Mouse (Mus musculus) hindbrain, postnatal 0 days (tissue): ENCODE measurements around the gene Ulk4. TPM values are rescaled to one million over a fixed set of nuclear protein-coding genes. Genes with fewer than 3 reads are reported as not detected.

Experiments
- ATAC-seq: fragments of 200-750 bp; cut with Nextera tagmentation; 2 replicates; pipeline ENCODE4 v1.8.0; 2017; ENCODE audit warnings: mild to moderate bottlenecking, moderate TSS enrichment, moderate library complexity
- DNase-seq: peaks from one replicate; pipeline ENCODE4 v3.0.0-alpha.2; 2015; ENCODE audit warnings: low spot score
- H3K27ac ChIP-seq: fragments of 300-500 bp; sonication (generic); 2 replicates; pipeline ENCODE4 v1.5.1; 2014; ENCODE audit warnings: mild to moderate bottlenecking
- H3K27me3 ChIP-seq: fragments of 300-500 bp; sonication (generic); 2 replicates; pipeline ENCODE4 v1.6.1; 2014; ENCODE audit warnings: low read length, mixed read lengths; ENCODE audit not compliant: insufficient read depth
- H3K36me3 ChIP-seq: fragments of 300-500 bp; sonication (generic); 2 replicates; pipeline ENCODE4 v1.6.1; 2014; ENCODE audit warnings: low read length, mixed read lengths; ENCODE audit not compliant: insufficient read depth
- H3K4me1 ChIP-seq: fragments of 300-500 bp; sonication (generic); 2 replicates; pipeline ENCODE4 v1.6.1; 2014; ENCODE audit warnings: antibody characterized with exemption, low read length, mixed read lengths; ENCODE audit not compliant: insufficient read depth
- H3K4me2 ChIP-seq: fragments of 300-500 bp; sonication (generic); 2 replicates; pipeline ENCODE4 v1.6.1; 2014; ENCODE audit warnings: low read depth, mild to moderate bottlenecking, low read length, moderate library complexity, mixed read lengths
- H3K4me3 ChIP-seq: fragments of 300-500 bp; sonication (generic); 2 replicates; pipeline ENCODE4 v1.5.1; 2014; ENCODE audit warnings: low read length
- H3K9ac ChIP-seq: fragments of 300-500 bp; sonication (generic); replicated peaks from 2 replicates; pipeline ENCODE4 v1.6.1; 2014; ENCODE audit warnings: mild to moderate bottlenecking, low read length, moderate library complexity, mixed read lengths
- H3K9me3 ChIP-seq: fragments of 300-500 bp; sonication (generic); 2 replicates; pipeline ENCODE4 v1.6.1; 2016; ENCODE audit warnings: low read length, mixed read lengths
- CTCF ChIP-seq: IDR thresholded peaks from 2 replicates; pipeline ENCODE4 v1.5.1; 2016; ENCODE audit warnings: antibody characterized with exemption, control low read depth, low read depth
- WGBS: fragments of 180-500 bp; shearing (Covaris S2); extraction: QIAGEN DNeasy Blood & Tissue Kit; methylation state at CpG from one replicate; pipeline ENCODE4 v1.1.7; 2014; 5-methylcytosine and 5-hydroxymethylcytosine counted together
- polyA plus RNA-seq: library from polyadenylated mRNA; unstranded; fragments of >200 nt; fragmentation: Nextera tagmentation; extraction: Ambion mirVana; gene quantifications from 2 replicates; pipeline ENCODE4 v1.2.1, GENCODE M21; 2015
- total RNA-seq: library from RNA; depleted of rRNA; stranded (reverse); fragments of >200 nt; gene quantifications from 2 replicates; pipeline ENCODE4 v1.2.3, GENCODE M21; 2014

Gene Ulk4
- total and polyA plus RNA-seq, 2 experiments from 2014 or later: 20.0 to 76.3 TPM

DNA sequence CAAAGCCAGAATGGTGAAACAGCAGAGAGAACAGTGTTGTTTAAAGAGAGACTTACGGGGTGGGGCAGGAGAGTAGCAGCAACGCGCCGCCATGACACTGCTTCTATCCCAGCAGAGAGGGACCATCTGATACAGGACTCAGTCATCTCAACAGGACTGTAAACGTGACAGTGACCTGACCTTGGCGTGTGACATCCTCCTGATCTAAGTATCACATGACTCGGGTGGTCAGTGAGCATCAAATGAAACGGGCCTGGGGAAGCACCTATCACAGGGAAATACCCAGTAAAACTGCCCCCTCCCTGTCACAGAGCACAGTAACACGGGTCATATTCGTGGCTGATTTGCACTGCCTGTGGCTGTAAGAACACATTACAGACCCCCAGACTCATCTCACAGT is 196.6 kb downstream of the Ulk4 start:
- no peak for TF ChIP-seq CTCF
- H3K4me2 ChIP-seq: no peak overlapping the region
- no peaks in the 10 kb centered on the region for H3K27me3 ChIP-seq
- peaks cover 14% of the 10 kb centered on the region; the same call in 1 of the 2 replicates for H3K4me1 ChIP-seq
- ATAC-seq (no peak), DNase-seq (no peak)
- H3K9me3 ChIP-seq: no peaks in the 10 kb centered on the region
- H3K4me3 ChIP-seq: no peak overlapping the region
- H3K27ac ChIP-seq: no peak overlapping the region
- H3K36me3 ChIP-seq: no peaks in the 10 kb centered on the region
- H3K9ac ChIP-seq: no peak overlapping the region
- WGBS: 83% methylated on average over 10 of the region's 10 CpGs

DNA sequence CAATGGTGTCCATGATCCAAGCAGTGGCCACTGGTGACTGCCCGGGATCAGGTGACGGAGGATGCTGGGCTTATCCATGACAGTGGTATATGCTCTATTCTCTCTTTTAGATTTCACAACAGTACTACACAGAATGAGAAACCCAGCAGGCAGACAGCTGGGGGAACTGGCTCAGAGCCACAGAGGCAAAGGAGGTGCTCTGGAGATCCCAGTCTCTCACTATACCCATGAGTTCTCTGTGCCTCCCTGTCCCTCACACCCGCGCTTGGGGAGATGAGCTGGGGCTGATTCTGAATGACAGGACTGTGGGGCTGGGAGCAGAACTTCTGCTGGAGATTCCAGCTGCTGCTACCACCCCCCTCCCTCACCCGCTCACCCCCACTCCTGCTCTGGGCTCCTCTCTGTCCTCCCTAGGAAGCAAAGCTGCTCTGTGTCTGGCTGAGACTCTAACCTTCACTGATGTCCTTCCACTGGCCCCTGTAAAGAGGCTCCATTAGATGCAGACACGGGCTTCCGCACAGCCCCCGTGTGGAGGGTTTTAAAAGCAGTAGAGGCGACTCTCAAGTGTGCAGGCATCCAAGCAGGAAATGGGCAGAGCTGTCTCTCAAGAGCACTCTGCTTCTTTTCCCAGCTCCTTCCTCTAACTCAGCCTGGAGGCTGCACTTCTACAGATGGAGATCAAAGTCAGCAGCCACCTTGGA is 197.5 kb downstream of the Ulk4 start:
- H3K4me3 ChIP-seq: no peak overlapping the region
- WGBS: 33% methylated on average over 9 of the region's 9 CpGs
- H3K4me1 ChIP-seq: peaks cover 15% of the 10 kb centered on the region; the same call in 1 of the 2 replicates
- no peaks in the 10 kb centered on the region for H3K9me3 ChIP-seq
- ATAC-seq (peak; percentile 70), DNase-seq (peak; percentile 43)
- H3K9ac ChIP-seq: no peak overlapping the region
- H3K36me3 ChIP-seq: no peaks in the 10 kb centered on the region
- H3K4me2 ChIP-seq: no peak overlapping the region
- no peak overlapping the region for H3K27ac ChIP-seq
- H3K27me3 ChIP-seq: no peaks in the 10 kb centered on the region
- peak; percentile 46; the same call in 1 of the 2 replicates for TF ChIP-seq CTCF

DNA sequence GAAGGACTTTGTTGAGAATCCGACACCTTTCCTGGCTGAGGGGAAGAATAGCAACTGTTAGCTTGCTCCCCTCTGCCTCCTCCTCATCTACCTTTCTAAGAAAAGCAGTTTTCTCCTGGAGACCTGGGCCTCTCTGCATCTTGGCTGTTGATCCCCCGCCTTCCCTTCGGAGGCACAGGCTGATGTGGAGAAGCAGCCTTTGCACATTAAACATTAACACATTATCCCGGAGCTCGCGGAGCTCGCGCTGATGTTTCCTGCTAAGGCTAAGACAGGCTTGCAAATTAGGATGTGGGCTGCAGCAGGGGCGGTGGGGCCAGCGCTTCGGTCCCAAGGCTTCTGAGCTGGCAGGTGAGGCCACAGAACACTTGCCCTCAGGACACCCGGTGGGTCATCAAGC is 200.7 kb downstream of the Ulk4 start:
- DNase-seq: no peak
- H3K9me3 ChIP-seq: no peaks in the 10 kb centered on the region
- H3K36me3 ChIP-seq: no peaks in the 10 kb centered on the region
- H3K27me3 ChIP-seq: no peaks in the 10 kb centered on the region
- no peak overlapping the region for H3K27ac ChIP-seq
- no peak overlapping the region for H3K4me2 ChIP-seq
- WGBS: 33% methylated on average over 12 of the region's 12 CpGs
- peaks cover 15% of the 10 kb centered on the region; the same call in 1 of the 2 replicates for H3K4me1 ChIP-seq
- no peak overlapping the region for H3K4me3 ChIP-seq
- no peak for TF ChIP-seq CTCF
- no peak for ATAC-seq
- no peak overlapping the region for H3K9ac ChIP-seq

DNA sequence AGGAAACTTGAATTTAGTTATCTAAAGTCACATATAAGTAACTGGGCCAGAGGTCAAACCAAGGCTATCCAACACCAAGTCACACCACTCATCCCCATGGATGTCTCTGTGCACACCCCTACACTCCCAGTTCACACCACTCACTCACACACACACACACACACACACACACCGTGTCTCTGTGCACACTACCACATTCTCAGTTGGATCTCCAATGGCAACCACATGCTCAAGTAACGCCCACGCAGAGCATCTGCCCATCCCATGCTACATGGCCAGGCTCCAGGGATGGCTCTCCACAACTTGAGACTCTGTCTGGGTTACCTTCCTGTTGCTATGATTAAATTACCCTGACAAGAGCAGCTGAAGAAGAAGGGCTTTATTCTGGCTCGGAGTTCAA is 201.8 kb downstream of the Ulk4 start:
- whole genome bisulfite sequencing: 58% methylated on average over 4 of the region's 4 CpGs
- DNase-seq: no peak
- Histone ChIP-seq H3K4me2 (no peak overlapping the region), H3K36me3 (no peaks in the 10 kb centered on the region), H3K4me1 (peaks cover 15% of the 10 kb centered on the region; the same call in 1 of the 2 replicates), H3K27me3 (no peaks in the 10 kb centered on the region), H3K9me3 (no peaks in the 10 kb centered on the region), H3K9ac (no peak overlapping the region), H3K27ac (no peak overlapping the region), H3K4me3 (no peak overlapping the region)
- TF ChIP-seq CTCF: no peak
- no peak for ATAC-seq

DNA sequence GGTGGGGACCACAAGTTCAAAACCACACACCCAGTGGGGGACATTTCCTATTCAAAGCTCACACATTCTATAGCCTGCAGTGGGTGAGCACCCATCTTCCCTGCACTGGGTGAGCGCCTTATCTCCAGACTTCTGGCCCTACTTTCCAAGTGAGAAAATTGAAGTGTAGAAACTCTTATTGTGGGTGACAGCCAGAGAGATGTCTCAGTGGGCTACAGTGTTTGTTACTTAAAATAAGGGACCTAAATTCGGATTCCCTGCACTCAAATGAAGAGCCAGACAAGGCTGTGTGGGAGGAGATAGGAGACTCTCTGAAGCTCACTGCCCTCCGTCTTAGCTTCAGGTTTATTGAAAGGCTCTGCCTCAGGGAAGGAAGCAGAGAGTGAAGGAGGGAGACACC is 202.3 kb downstream of the Ulk4 start:
- no peak overlapping the region for H3K4me2 ChIP-seq
- no peaks in the 10 kb centered on the region for H3K9me3 ChIP-seq
- H3K4me3 ChIP-seq: no peak overlapping the region
- H3K27ac ChIP-seq: no peak overlapping the region
- H3K9ac ChIP-seq: no peak overlapping the region
- DNase-seq (no peak), ATAC-seq (no peak)
- TF ChIP-seq CTCF: no peak
- no peaks in the 10 kb centered on the region for H3K27me3 ChIP-seq
- H3K36me3 ChIP-seq: no peaks in the 10 kb centered on the region
- WGBS: 90% methylated on average over 3 of the region's 3 CpGs
- peaks cover 10% of the 10 kb centered on the region; the same call in 1 of the 2 replicates for H3K4me1 ChIP-seq

DNA sequence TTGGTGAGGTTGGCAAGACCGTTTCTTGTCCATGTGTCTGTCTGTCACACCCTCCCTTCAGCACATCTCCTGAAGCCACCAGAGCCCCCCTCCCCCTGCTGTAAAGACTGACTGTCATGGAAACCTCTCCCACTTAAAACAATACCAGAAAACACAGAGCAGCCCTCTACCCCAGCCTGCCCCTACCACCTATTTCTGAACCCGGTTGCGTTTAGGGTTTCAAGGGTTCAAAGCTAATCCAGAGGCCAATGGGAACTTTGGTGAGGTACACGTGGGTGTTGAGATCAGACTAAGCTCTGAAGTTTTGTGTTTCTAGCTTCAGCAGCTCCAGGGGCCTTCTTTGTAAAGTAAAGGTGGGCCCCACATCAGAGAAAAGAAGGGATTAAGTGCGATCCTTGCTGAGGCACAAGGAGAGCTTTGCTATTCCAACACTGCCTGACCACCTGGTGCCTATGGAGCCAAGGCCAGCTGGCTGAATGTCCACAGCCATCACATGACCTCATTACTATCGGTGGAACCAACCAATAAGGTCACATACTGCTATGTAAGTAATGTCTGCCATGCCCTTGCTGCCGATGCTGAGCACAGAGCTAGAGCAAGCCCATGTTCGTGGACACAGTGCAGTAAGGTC is 204.8 kb downstream of the Ulk4 start:
- WGBS: 49% methylated on average over 8 of the region's 8 CpGs
- Histone ChIP-seq H3K9ac (no peak overlapping the region), H3K4me1 (peaks cover 8% of the 10 kb centered on the region; the same call in 1 of the 2 replicates), H3K27ac (no peak overlapping the region), H3K36me3 (no peaks in the 10 kb centered on the region), H3K9me3 (no peaks in the 10 kb centered on the region), H3K4me3 (no peak overlapping the region), H3K4me2 (no peak overlapping the region), H3K27me3 (no peaks in the 10 kb centered on the region)
- ATAC-seq: no peak
- TF ChIP-seq CTCF: no peak
- DNase-seq: no peak

DNA sequence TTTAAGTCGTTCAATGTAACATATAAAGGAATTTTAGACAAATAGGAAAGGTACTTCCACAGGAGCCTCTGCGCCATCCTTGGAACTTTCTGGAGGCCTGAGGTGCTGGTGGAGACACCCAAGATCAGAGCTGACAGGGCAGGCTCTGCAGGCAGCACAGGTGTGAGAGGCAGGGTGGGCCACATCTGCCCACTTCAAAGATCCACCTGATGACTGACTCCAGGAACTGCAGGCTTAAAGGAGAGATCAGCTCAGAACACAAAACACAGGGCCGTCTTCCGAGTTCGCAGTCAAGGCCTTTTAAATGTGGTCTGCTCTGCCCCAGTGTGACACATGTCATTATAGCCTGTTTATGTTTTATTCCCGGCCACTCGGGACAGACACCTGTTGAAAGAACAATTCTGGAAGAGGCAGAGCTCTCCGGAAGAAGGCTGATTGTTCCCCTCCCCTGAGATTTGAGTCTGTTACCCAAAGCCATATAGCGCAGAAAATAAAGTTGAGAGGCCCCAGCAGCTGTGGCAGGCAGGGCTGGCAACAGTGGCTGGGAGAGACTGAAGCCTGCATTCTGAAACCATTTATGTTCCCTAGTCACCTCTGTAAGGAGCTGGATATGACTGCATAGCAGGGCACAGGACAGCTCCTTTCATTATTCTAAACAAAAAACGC is 205.4 kb downstream of the Ulk4 start:
- Histone ChIP-seq H3K27me3 (no peaks in the 10 kb centered on the region), H3K9me3 (no peaks in the 10 kb centered on the region), H3K4me2 (no peak overlapping the region), H3K36me3 (no peaks in the 10 kb centered on the region), H3K4me1 (peaks cover 8% of the 10 kb centered on the region; the same call in 1 of the 2 replicates), H3K4me3 (no peak overlapping the region), H3K27ac (no peak overlapping the region), H3K9ac (no peak overlapping the region)
- TF ChIP-seq CTCF: no peak
- ATAC-seq (no peak), DNase-seq (no peak)
- WGBS: 76% methylated on average over 10 of the region's 10 CpGs
